Mouse (Mus musculus) right cerebral cortex, adult 2 months (tissue): ENCODE results near the gene Alk.
"Not testable (repeated sequence)": the region's sequence is repeated elsewhere in the genome, so short reads cannot be mapped to it uniquely, and the experiment has no call there.

ENCODE experiments used
- DNase-seq, 2 experiments: peaks; one replicate each; pipeline ENCODE4 v3.0.0; 2021 to 2022; ENCODE audit warnings: low spot score in 2 of 2

The Alk gene

GRCm38 (mm10) chr17:72528481-72528880 is 75.9 kb downstream of the Alk start:
- DNase-seq: no peak

DNA sequence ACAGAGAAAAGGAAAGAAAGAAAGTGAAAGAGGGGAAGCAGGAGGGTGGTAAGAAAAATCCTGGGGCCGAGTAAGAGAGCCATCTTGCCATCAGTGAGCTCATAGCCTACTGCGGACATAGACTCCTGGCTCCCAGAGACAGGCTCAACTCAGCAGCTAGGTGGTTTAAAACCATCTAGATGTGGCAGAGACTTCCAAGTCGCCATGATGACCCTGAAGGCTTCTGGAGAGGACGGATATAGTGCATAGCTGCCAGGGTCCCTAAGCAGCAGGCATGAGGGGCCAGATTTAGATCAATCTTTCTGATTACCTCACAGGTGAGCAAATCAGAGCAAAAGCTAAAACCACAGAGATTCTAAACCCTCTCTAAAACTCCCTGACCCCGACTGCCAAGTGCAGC is 76.9 kb downstream of the Alk start:
- no peak for DNase-seq

- no peak for DNase-seq
Observed at GRCm38 (mm10) chr17:72526356-72526755, 78.1 kb downstream of the Alk start.

DNA sequence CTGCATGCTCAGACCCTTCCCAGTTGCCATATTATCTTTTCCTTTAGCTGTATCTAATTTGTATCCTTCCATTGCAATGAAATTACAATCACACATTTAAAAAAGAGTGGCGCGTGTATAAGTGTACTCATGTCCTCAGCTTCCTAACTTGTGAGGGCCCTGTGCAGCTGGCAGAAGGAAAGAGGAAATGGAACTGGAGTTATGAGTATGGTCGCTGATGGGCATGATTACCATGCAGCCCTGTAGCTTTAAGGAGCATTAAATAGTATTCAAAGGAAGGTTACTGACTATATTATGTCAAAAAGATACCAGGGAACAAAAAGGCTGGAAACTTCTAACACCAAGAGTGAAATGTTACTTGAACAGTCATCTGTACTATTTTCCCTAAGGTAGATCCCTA is 79.6 kb downstream of the Alk start:
- no peak for DNase-seq

DNA sequence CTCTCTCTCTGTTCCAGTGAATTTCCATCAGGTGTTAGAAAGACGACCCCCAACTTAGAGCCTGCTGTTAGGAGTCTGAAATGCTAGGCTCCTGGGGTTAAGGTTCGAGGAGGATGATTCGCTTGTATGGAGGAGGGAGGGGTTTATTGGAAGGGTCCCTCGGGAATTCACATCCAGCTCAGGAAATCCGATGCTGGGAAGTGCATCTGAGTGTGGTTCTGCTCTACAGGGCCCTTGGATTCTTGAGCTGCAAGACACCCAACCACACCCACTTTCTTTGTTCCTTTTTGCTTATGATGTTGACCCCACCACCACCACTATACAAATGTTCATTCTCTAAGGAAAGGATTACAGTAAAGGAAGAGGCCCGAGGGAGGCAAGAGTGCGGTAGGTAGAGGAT is 81.4 kb downstream of the Alk start:
- DNase-seq: no peak

DNA sequence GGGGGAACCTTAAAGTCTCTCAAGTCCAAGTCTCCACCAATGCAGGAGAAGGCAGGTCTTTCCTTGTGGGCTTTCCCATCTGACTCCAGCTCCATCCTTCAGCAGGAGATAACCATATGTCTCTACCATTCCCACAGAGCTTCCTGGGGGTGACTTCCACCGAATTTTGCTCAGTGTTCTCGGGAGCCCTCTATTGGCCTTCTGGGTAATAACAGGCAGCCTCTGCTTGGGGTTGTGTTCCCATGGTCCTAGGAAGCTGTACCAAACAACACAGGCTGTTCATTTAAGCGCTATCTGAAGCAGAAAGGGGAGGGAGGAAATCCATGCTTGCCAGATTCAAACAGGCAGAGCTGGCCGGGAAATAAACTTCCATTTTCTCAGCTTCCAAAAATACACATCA is 82.0 kb downstream of the Alk start:
- peak; percentile 83 to 86 for DNase-seq

DNA sequence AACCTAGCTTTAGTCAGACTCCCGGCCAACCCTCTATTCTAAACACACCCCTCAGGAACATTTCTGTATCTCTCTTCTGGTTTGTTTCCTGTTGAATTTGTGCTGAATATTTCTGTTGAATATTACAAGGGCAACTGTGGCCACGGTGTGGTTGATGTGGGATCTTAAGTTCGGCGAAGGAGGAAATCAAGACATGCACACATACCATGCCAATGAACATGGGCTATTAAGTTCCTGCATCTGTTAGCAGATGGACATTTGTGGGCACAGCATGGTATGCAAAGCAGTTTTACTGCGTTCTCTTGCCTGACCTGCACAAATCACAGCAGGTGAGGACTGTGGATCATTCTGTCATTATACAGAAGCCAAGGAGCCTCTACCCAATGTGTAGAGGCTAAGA is 83.1 kb downstream of the Alk start:
- DNase-seq: no peak

DNA sequence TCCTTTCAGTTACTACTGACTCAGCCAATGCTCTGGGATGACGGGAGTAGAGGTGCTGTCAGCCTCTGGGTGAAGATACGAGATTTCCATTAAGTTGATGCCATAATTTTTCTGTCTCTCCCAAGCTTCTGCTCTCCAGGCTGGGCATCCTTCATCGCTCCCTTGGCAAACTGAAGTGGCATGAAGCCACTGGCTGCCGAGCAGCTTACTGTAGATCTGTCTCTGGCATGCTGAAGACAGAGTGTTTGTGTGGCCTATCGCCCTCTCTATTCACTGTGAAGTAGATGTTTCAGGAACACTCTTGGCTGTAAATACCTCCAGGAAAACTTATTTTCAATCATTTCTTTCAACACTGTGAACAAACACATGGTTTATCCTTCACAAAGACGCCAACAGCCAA is 93.7 kb downstream of the Alk start:
- no peak for DNase-seq

- DNase-seq: no peak
Observed at GRCm38 (mm10) chr17:72508678-72509394, 95.6 kb downstream of the Alk start.

- peak; percentile 5 to 12 for DNase-seq
Observed at GRCm38 (mm10) chr17:72505213-72505612, 99.2 kb downstream of the Alk start.

GRCm38 (mm10) chr17:72504581-72504980 is 99.8 kb downstream of the Alk start:
- no peak for DNase-seq

- DNase-seq: no peak
Observed at GRCm38 (mm10) chr17:72495395-72495794, 109.0 kb downstream of the Alk start.

DNA sequence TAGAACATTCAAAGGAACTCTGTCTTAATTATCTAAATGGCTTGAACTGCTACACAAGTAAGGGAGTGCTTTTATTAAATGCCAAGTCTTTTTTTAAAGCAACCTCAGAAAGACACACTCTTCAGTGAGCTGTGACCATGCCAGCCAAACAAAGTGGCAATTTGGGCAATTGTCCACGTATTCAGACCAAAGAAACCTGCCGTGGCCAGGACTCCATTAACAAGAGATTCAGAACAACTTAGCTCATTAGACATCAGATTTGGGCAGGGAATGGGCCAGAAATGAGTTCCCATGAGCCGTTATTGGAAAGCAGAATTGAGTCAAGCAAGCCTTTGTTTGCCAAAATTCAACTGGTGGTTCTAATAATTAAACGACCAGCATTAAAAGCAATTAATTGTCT is 118.8 kb downstream of the Alk start:
- peak; percentile 6 to 46 for DNase-seq

DNA sequence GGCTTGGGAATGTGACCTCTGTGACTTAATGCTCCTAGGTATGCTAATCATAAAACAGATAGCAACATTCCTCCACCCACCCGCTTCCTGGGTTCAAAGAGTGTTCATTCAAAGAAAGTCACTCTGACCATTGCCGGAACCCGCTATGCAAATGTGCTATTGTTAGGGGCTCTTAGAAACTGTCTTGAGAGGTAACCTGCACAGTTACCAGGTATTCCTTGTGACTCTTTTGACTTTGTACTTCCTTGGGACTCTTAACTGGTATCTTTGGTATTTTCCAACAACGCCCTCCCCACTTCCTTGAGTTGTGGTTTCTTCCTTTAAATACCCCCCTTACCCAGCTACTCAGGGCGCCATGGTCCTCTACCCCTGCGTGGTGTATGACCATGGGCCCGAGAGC is 125.2 kb downstream of the Alk start:
- not testable (repeated sequence) for DNase-seq

DNA sequence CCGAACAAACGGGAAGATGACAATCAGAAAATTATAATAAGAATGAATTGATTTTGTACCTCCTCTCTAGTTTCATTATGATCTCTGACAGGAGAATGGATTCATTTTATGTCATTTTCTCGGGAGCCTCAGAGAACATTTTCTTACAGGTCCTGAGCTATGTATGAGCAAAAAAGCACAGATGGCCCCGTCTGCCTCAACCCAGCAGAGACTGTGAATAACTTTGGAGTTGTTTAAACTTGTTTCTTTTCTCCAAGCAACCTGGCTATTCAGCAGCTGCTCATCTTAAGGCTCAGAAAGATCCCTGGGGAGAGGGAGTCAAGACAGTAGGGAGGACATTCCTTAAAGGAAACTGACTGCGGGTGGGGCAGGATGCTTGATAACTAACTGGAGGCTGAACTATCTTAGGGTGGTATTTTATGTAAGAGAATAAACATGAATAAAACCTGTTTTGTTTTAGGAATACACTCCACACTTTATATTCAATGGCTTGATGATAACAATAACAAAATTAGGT is 126.5 kb downstream of the Alk start:
- DNase-seq: peak; percentile 10 to 22

GRCm38 (mm10) chr17:72476956-72477355 is 127.5 kb downstream of the Alk start:
- DNase-seq: no peak

GRCm38 (mm10) chr17:72474166-72474565 is 130.3 kb downstream of the Alk start:
- no peak for DNase-seq

- no peak for DNase-seq
Observed at GRCm38 (mm10) chr17:72448477-72448876, 155.9 kb downstream of the Alk start.

- no peak for DNase-seq
Observed at GRCm38 (mm10) chr17:72445204-72446177, 158.9 kb downstream of the Alk start.

DNA sequence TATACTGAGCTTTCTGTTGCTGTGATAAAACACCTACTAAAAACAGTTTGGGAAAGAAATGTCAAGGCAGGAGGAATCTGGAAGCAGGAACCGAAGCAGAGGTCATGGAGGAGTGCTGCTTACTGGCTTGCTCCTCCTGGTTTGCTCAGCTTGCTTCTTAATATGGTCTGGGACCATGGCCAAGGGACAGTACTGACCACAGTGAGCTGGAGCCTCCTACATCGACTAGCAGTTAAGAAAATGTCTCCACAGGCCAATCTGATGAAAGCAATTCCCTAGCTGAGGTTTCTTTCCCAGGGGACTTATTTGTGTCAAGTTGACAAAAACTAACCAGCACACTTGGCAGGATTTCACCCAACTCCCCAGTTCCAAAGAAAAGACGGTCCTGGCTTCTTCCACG is 187.0 kb downstream of the Alk start:
- no peak for DNase-seq

DNA sequence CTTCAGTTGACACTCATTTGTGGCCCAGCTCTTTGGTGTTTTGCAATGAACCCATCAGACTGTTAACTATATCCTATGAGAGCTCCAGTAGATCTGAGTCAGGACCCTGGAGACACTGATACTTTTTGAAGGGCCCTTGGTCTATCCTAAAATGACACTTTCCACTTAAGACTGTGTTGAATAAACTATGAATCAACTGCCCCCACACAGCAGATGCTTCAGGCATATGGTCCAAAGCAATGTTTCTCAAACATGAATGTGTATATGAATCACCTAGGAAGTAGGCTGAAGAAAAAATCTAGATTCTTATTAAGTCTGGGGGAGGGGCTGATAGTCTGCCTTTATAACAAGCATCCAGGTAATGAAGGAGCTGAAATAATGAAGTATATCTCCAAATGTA is 189.8 kb downstream of the Alk start:
- peak; percentile 59 to 68 for DNase-seq

- DNase-seq: no peak
Observed at GRCm38 (mm10) chr17:72404813-72405212, 199.6 kb downstream of the Alk start.

GRCm38 (mm10) chr17:72401861-72402260 is 202.6 kb downstream of the Alk start:
- DNase-seq: no peak
